Mouse (Mus musculus): Measurements from ENCODE around the gene L1cam.

- no peak for TF ChIP-seq MAFK (IDR thresholded peaks at IDR 0.05; ENCODE audit: insufficient read depth, low read depth, low read length)
- no peak for TF ChIP-seq CHD2 (IDR thresholded peaks at IDR 0.05; ENCODE audit: low read depth, low read length)
- no peak for TF ChIP-seq ZC3H11A (IDR thresholded peaks at IDR 0.05; ENCODE audit: borderline replicate concordance, low read depth, low read length)
- TF ChIP-seq ZNF384 (IDR thresholded peaks at IDR 0.05; ENCODE audit: low read depth, low read length), result no peak
- no peak for TF ChIP-seq HCFC1 (IDR thresholded peaks at IDR 0.05; ENCODE audit: borderline replicate concordance, insufficient read depth, low read length)
Measured at GRCm38 (mm10) chrX:73895719-73896118, at the start of gene L1cam.

Measured in ES-E14 (cell line).